Comparison of ENCODE assay signal across 8 mouse cellular contexts in genomic region chr2:30446891-30447826, GRCm38 (mm10). TPM values are rescaled to one million over a fixed set of nuclear protein-coding genes. Genes with fewer than 3 reads are reported as not detected.
DNase-seq lines count a peak whose midpoint lies in the region; ATAC-seq and TF ChIP-seq lines count a peak whose summit lies in the region.

No protein-coding gene starts in this region.

- no peak for ATAC-seq in limb, embryonic 14.5 days (ENCODE audit: low FRiP score, low read depth)

- H3K27ac ChIP-seq in gastrocnemius, adult 2 months: peak overlapping the region; percentile 98
- H3K27ac ChIP-seq in testis, adult 2 months (ENCODE audit: control insufficient read depth, insufficient read depth, low read depth, low read length): peak overlapping the region; percentile 32; the same call in 1 of the 2 replicates
- no peak overlapping the region for H3K27ac ChIP-seq in limb, embryonic 14.5 days (replicated peaks; ENCODE audit: low read depth, low read length)

- H3K4me2 ChIP-seq in limb, embryonic 14.5 days (replicated peaks; ENCODE audit: low read depth, low read length, severe bottlenecking): no peak overlapping the region

- TF ChIP-seq POLR2A in testis, adult 2 months (IDR thresholded peaks at IDR 0.05; ENCODE audit: control insufficient read depth, low read depth, low read length): no peak
- no peak for TF ChIP-seq POLR2A in limb, embryonic 14.5 days (IDR thresholded peaks at IDR 0.05; ENCODE audit: borderline replicate concordance, extremely low read depth, insufficient read depth, insufficient read length)

- 0 out of 2 replicates have a peak overlapping the region, but pooled peaks have one; percentile 28 for H3K9ac ChIP-seq in limb, embryonic 14.5 days (ENCODE audit: low read depth, low read length, severe bottlenecking)

- intact Hi-C loops in gastrocnemius, adult 2 months (cut with DNase I): no loop called here
- intact Hi-C loops in left cerebral cortex, postnatal 36 days (cut with DNase I): no loop called here
- intact Hi-C loops in left cerebral cortex, postnatal 4 days (cut with DNase I): no loop called here

- peaks cover 14% of the 10 kb centered on the region for H3K4me1 ChIP-seq in testis, adult 2 months (ENCODE audit: control insufficient read depth, insufficient read depth, low read length)
- H3K4me1 ChIP-seq in limb, embryonic 14.5 days (ENCODE audit: control insufficient read depth, insufficient read depth, low read length): peaks cover 30% of the 10 kb centered on the region

- TF ChIP-seq CTCF in gastrocnemius, adult 2 months (IDR thresholded peaks at IDR 0.05): no peak
- no peak for TF ChIP-seq CTCF in testis, adult 2 months (IDR thresholded peaks at IDR 0.05; ENCODE audit: control insufficient read depth, insufficient read depth, insufficient replicate concordance, low read depth, low read length)

- peak overlapping the region; percentile 33 for H3K4me3 ChIP-seq in gastrocnemius, adult 2 months
- no peak overlapping the region for H3K4me3 ChIP-seq in testis, adult 2 months (ENCODE audit: control insufficient read depth, low read depth, low read length)
- no peak overlapping the region for H3K4me3 ChIP-seq in limb, embryonic 14.5 days (replicated peaks; ENCODE audit: low read length)

- 85% methylated on average over 10 of the region's 10 CpGs for WGBS in limb, embryonic 14.5 days

- peaks cover 4% of the 10 kb centered on the region for H3K36me3 ChIP-seq in testis, adult 2 months (ENCODE audit: control insufficient read depth, insufficient read depth, low read length)
- H3K36me3 ChIP-seq in limb, embryonic 14.5 days (ENCODE audit: control insufficient read depth, insufficient read depth, low read length): peaks cover 73% of the 10 kb centered on the region

- H3K27me3 ChIP-seq in testis, adult 2 months (ENCODE audit: control insufficient read depth, insufficient read depth, low read length): no peaks in the 10 kb centered on the region
- no peaks in the 10 kb centered on the region for H3K27me3 ChIP-seq in limb, embryonic 14.5 days (ENCODE audit: control insufficient read depth, insufficient read depth, low read length)

- H3K9me3 ChIP-seq in limb, embryonic 14.5 days (ENCODE audit: control insufficient read depth, low read length): peaks cover 9% of the 10 kb centered on the region; the same call in 1 of the 2 replicates

- DNase-seq in gastrocnemius, adult 2 months: peak; percentile 78
- no peak for DNase-seq in gastrocnemius, adult 18-20 months (ENCODE audit: low spot score)
- DNase-seq in testis, postnatal 10 days (ENCODE audit: low spot score): no peak
- no peak for DNase-seq in limb, embryonic 14.5 days (ENCODE audit: low spot score)
- DNase-seq in left cerebral cortex, postnatal 36 days (ENCODE audit: low spot score in 2 of 2): no peak
- no peak for DNase-seq in left cerebral cortex, postnatal 4 days
- DNase-seq in right cerebral cortex, postnatal 25 days: no peak

RNA-seq across cellular contexts. Expression of gene Ier5l, which starts 26.9 kb away (rescaled TPM):
- 1 to 10 TPM in 1 of 2 experiments, under 1 TPM in 1; 0.97 to 1.1 TPM for total RNA-seq in gastrocnemius, adult 2 months (2021)
- total RNA-seq in gastrocnemius, adult 18-20 months (2021): 1 to 10 TPM; 1.0 to 1.7 TPM
- polyA plus RNA-seq in testis, adult 2 months (2012; rRNA removed): 2.2 and 2.8 TPM in 2 replicates
- polyA plus RNA-seq in limb, embryonic 14.5 days (2012; rRNA removed): 31.0 and 47.8 TPM in 2 replicates
- 3.9 and 7.5 TPM in 2 replicates for polyA plus RNA-seq in limb, embryonic 14.5 days (2014; fragmentation: Nextera tagmentation; extraction: Ambion mirVana)
- total RNA-seq in left cerebral cortex, postnatal 36 days (2021): 10 to 100 TPM; 17.9 to 21.3 TPM
- total RNA-seq in left cerebral cortex, postnatal 4 days (2021): 10 to 100 TPM; 10.8 to 13.2 TPM

RNA-seq across cellular contexts. Expression of gene Ptpa, which starts 31.3 kb away (rescaled TPM):
- 10 to 100 TPM; 48.9 to 86.1 TPM for total RNA-seq in gastrocnemius, adult 2 months (2021)
- total RNA-seq in gastrocnemius, adult 18-20 months (2021): 10 to 100 TPM; 62.9 to 65.1 TPM
- 87.3 and 106 TPM in 2 replicates for polyA plus RNA-seq in testis, adult 2 months (2012; rRNA removed)
- 142 and 168 TPM in 2 replicates for polyA plus RNA-seq in limb, embryonic 14.5 days (2012; rRNA removed)
- 74.5 and 87.6 TPM in 2 replicates for polyA plus RNA-seq in limb, embryonic 14.5 days (2014; fragmentation: Nextera tagmentation; extraction: Ambion mirVana)
- total RNA-seq in left cerebral cortex, postnatal 36 days (2021): 100 to 1,000 TPM; 175 to 182 TPM
- 100 to 1,000 TPM; 145 to 153 TPM for total RNA-seq in left cerebral cortex, postnatal 4 days (2021)

RNA-seq across cellular contexts. Expression of gene Crat, which starts 31.5 kb away (rescaled TPM):
- total RNA-seq in gastrocnemius, adult 2 months (2021): 100 to 1,000 TPM; 362 to 422 TPM
- 100 to 1,000 TPM; 378 to 382 TPM for total RNA-seq in gastrocnemius, adult 18-20 months (2021)
- polyA plus RNA-seq in testis, adult 2 months (2012; rRNA removed): 591 and 623 TPM in 2 replicates
- polyA plus RNA-seq in limb, embryonic 14.5 days (2012; rRNA removed): 25.0 and 31.0 TPM in 2 replicates
- polyA plus RNA-seq in limb, embryonic 14.5 days (2014; fragmentation: Nextera tagmentation; extraction: Ambion mirVana): 33.4 and 36.1 TPM in 2 replicates
- total RNA-seq in left cerebral cortex, postnatal 36 days (2021): 10 to 100 TPM; 46.3 to 54.5 TPM
- total RNA-seq in left cerebral cortex, postnatal 4 days (2021): 10 to 100 TPM; 33.2 to 33.3 TPM

RNA-seq across cellular contexts. Expression of gene Dolpp1, which starts 55.1 kb away (rescaled TPM):
- total RNA-seq in gastrocnemius, adult 2 months (2021): 1 to 10 TPM; 5.3 to 6.1 TPM
- total RNA-seq in gastrocnemius, adult 18-20 months (2021): 1 to 10 TPM; 4.9 to 6.9 TPM
- 27.3 and 32.6 TPM in 2 replicates for polyA plus RNA-seq in testis, adult 2 months (2012; rRNA removed)
- polyA plus RNA-seq in limb, embryonic 14.5 days (2012; rRNA removed): 49.8 and 71.3 TPM in 2 replicates
- 30.9 and 31.8 TPM in 2 replicates for polyA plus RNA-seq in limb, embryonic 14.5 days (2014; fragmentation: Nextera tagmentation; extraction: Ambion mirVana)
- 10 to 100 TPM; 24.4 to 27.0 TPM for total RNA-seq in left cerebral cortex, postnatal 36 days (2021)
- total RNA-seq in left cerebral cortex, postnatal 4 days (2021): 10 to 100 TPM; 41.1 to 43.9 TPM

Comparison
In these comparisons a context has a peak if more than half of its experiments do, and no peak if none do; other contexts are left out.
1. RNA of gene Ier5l, which starts 26.9 kb away (total RNA-seq): 17.9 to 21.3 TPM in left cerebral cortex, postnatal 36 days and 10.8 to 13.2 TPM in left cerebral cortex, postnatal 4 days; 1.0 to 1.7 TPM in gastrocnemius, adult 18-20 months and 0.97 to 1.1 TPM in gastrocnemius, adult 2 months; every median in the first group is over 4 times any median in the second.
2. RNA of gene Crat, which starts 31.5 kb away (total RNA-seq): 362 to 422 TPM in gastrocnemius, adult 2 months and 378 to 382 TPM in gastrocnemius, adult 18-20 months; 46.3 to 54.5 TPM in left cerebral cortex, postnatal 36 days and 33.2 to 33.3 TPM in left cerebral cortex, postnatal 4 days; every median in the first group is over 4 times any median in the second.